Mouse (Mus musculus) MEL (cell line): Measurements from ENCODE around the gene Osbpl8.

Experiments
- CHD1 ChIP-seq: IDR thresholded peaks from 2 replicates; pipeline ENCODE4 v1.6.1; 2012; ENCODE audit warnings: low read depth, mild to moderate bottlenecking, inconsistent platforms, low read length, improper control_type of control experiment
- CTCF ChIP-seq, 3 experiments: IDR thresholded peaks in 2 of 3; conservative IDR thresholded peaks in 1 of 3; 2 replicates each; pipeline ENCODE4 v1.5.1; 2011 to 2012; ENCODE audit warnings: low read length in 3 of 3, low read depth in 2 of 3, mild to moderate bottlenecking in 2 of 3, improper control_type of control experiment in 1 of 3, inconsistent platforms in 1 of 3, mixed read lengths in 1 of 3, moderate library complexity in 1 of 3; ENCODE audit not compliant: control insufficient read depth in 1 of 3, insufficient read depth in 1 of 3, poor library complexity in 1 of 3, severe bottlenecking in 1 of 3
- E2F4 ChIP-seq: IDR thresholded peaks from 2 replicates; pipeline ENCODE4 v1.6.1; 2011; ENCODE audit warnings: low read depth, low read length, improper control_type of control experiment, borderline replicate concordance
- ETS1 ChIP-seq: IDR thresholded peaks from 2 replicates; pipeline ENCODE4 v1.6.1; 2012; ENCODE audit warnings: low read depth, mild to moderate bottlenecking, inconsistent platforms, low read length, improper control_type of control experiment, moderate library complexity
- SIN3A ChIP-seq: IDR thresholded peaks from 2 replicates; pipeline ENCODE4 v1.6.1; 2012; ENCODE audit warnings: low read length, improper control_type of control experiment, inconsistent platforms
- SMC3 ChIP-seq: IDR thresholded peaks from 2 replicates; pipeline ENCODE4 v1.6.1; 2011; ENCODE audit warnings: low read depth, low read length, improper control_type of control experiment
- UBTF ChIP-seq: IDR thresholded peaks from 2 replicates; pipeline ENCODE4 v1.6.1; 2012; ENCODE audit warnings: low read depth, mild to moderate bottlenecking, inconsistent platforms, low read length, improper control_type of control experiment, moderate library complexity, borderline replicate concordance; ENCODE audit not compliant: insufficient read depth
- ZC3H11A ChIP-seq: IDR thresholded peaks from 2 replicates; pipeline ENCODE4 v1.6.1; 2012; ENCODE audit warnings: low read depth, mild to moderate bottlenecking, inconsistent platforms, low read length, improper control_type of control experiment
- ZKSCAN1 ChIP-seq: IDR thresholded peaks from 2 replicates; pipeline ENCODE4 v1.6.1; 2012; ENCODE audit warnings: low read depth, mild to moderate bottlenecking, inconsistent platforms, low read length, improper control_type of control experiment, moderate library complexity

DNA sequence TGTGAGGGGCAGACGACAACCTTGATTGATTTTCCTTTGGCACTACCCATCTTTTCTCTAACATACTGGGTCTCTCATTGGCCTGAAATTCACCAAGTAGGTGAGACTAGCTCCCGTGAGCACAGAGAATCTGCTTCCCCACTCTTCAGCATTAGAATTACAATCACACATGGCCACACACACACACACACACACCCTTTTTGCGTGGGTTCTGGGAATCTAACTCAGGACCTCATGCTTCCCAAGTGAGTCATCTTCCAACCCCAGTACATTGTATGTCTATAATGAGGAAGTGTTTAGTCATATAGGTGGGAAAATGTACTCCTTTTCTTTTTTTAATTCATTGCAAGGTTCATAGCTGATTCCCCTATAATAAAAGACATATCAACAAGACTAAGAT lies 92.8 kb downstream of the Osbpl8 start:
- TF ChIP-seq CTCF (IDR thresholded peaks at IDR 0.05 in 2 of 3, conservative IDR thresholded peaks at IDR 0.05 in 1 of 3; ENCODE audit: control insufficient read depth in 1 of 3, insufficient read depth in 1 of 3, low read depth in 2 of 3, low read length in 3 of 3, poor library complexity in 1 of 3, severe bottlenecking in 1 of 3), result no peak
- no peak for TF ChIP-seq ZC3H11A
- TF ChIP-seq CHD1, result no peak
- TF ChIP-seq SIN3A, result no peak
- TF ChIP-seq E2F4, result no peak
- no peak for TF ChIP-seq ETS1
- TF ChIP-seq ZKSCAN1, result no peak
- TF ChIP-seq UBTF, result no peak
- TF ChIP-seq SMC3, result no peak
